Mouse (Mus musculus) brown adipose tissue, adult 24 weeks (tissue): ENCODE data around the gene Pax5. TPM values are rescaled to one million over a fixed set of nuclear protein-coding genes. Genes with fewer than 3 reads are reported as not detected.

ENCODE experiments used
- H3K27ac ChIP-seq: fragments of 200-500 bp; replicated peaks from 2 replicates; pipeline ENCODE4 v1.5.1; 2012; ENCODE audit warnings: low read depth, mild to moderate bottlenecking, low read length
- H3K4me1 ChIP-seq: fragments of 200-500 bp; 2 replicates; pipeline ENCODE4 v1.6.1; 2012; ENCODE audit warnings: low read length, mixed read lengths; ENCODE audit not compliant: control insufficient read depth, insufficient read depth, insufficient read length
- H3K4me3 ChIP-seq: fragments of 200-500 bp; 2 replicates; pipeline ENCODE4 v1.5.1; 2012; ENCODE audit warnings: low read depth, mild to moderate bottlenecking, low read length, moderate library complexity; ENCODE audit not compliant: insufficient read depth
- polyA plus RNA-seq: library from polyadenylated mRNA; stranded (reverse); fragments of >200 nt; gene quantifications from 2 replicates; pipeline ENCODE4 v1.2.4, GENCODE M21; 2012; ENCODE audit not compliant: missing spikeins, insufficient read depth, insufficient read length

The Pax5 gene
- polyA plus RNA-seq, 1 experiment = not detected

DNA sequence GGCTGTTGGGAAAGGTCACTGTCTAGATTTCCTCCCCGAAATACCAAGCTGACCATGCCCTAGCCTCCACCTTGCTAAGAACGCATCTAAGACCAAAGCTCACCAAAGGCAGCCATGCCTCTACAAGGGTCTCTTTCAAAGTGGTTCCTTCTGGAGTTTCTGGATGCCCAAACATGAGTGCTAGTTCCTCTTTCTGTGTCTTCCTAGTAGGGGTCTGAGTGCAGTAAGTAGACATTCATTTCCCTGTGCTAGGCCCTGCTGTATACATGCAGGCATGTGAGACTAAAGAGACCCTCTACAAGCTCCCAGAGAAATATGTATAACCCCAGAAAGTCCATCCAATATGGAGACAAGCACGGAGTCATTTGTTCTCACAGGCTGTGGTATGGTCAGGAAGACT is 97.9 kb downstream of the Pax5 start:
- H3K4me3 ChIP-seq = no peak overlapping the region
- no peaks in the 10 kb centered on the region for H3K4me1 ChIP-seq
- no peak overlapping the region for H3K27ac ChIP-seq

DNA sequence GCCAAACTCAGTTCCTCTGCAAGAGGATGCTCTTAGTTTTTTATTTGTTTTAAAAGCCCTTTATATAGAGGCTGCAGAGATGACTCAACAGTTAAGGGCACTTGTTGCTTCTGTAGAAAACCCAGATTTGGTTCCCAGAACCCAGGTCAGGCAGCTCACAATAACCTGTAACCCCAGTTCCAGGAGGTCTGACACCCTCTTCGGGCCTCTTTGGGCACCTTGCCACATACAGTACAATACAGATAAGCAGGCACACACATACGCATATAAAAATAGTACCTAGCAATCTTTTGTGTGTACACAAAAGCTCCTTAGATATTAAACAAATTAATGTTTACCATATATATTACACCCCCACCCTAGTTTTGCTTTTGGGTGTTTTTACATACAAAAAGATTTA is 104.8 kb downstream of the Pax5 start:
- Histone ChIP-seq H3K4me1 (no peaks in the 10 kb centered on the region), H3K27ac (no peak overlapping the region), H3K4me3 (no peak overlapping the region)

DNA sequence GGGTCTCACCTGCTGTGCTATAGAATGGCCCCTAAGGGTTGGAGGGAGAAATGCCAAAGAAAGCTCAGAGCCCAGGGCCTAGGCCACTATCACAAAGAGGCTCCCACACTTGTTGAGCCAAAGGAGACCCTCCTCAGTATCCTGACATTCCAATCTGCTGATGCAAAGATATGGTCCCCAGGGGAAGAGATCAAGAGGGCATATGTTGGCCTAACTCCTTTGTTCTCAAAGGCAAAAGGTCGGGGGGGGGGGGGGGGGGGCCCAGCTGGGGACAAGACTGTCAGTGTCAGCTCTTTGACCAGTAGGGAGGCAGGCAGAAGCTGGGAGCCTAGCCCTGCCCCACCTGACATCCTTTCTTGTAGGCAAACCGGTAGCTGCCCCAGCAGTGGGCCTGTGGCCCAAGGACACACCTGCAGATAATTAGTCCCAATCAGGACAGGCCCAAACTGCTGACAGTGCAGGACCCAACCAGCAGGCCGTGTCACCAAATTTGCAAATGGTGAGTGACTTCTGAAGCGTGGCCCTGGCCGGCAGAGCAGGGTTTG is 108.0 kb downstream of the Pax5 start:
- Histone ChIP-seq H3K27ac (no peak overlapping the region), H3K4me3 (no peak overlapping the region)

DNA sequence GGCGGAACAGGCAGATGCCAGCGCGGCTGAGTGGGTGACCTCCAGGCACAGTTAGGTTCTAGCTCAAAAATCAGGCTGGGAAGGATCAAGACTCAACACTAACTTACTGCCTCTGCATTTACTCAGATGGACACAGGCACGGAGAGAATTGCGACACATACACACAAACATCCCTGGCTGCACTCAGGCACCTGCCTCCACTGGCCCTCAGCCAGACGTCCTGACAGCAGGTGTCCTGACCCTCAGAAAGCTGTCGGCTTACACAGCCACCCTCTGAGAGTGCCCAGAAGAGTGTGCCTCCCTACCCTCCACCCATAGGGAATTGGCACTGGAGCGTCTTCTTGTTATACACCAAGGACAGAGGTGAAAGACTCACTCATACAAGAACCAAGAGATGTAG is 108.9 kb downstream of the Pax5 start:
- no peaks in the 10 kb centered on the region for H3K4me1 ChIP-seq

More for the DNA sequence above, 108.0 kb downstream of the Pax5 start:
- H3K4me1 ChIP-seq = no peaks in the 10 kb centered on the region

DNA sequence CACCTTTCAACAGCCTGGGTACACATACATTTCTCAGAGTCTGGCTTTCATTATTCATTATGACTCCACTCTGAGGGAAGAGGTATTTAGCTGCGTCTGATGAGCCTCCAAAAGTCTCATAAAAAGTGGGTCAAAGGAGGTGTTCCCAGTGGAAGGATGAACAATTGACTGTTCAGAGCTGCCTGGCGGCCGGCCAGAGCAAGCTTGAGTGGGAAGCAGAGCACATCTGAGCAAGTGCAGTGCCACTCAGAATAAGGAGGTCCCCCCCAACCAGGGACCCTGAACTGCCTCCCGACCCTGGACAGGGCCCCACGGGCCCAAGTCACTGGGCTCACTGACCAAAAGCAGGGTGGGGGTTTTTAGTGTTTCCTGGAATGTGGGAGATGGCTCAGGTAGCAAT is 109.4 kb downstream of the Pax5 start:
- Histone ChIP-seq H3K4me1 (no peaks in the 10 kb centered on the region), H3K4me3 (no peak overlapping the region), H3K27ac (no peak overlapping the region)

More for the DNA sequence above, 108.9 kb downstream of the Pax5 start:
- no peak overlapping the region for H3K4me3 ChIP-seq
- H3K27ac ChIP-seq = no peak overlapping the region

DNA sequence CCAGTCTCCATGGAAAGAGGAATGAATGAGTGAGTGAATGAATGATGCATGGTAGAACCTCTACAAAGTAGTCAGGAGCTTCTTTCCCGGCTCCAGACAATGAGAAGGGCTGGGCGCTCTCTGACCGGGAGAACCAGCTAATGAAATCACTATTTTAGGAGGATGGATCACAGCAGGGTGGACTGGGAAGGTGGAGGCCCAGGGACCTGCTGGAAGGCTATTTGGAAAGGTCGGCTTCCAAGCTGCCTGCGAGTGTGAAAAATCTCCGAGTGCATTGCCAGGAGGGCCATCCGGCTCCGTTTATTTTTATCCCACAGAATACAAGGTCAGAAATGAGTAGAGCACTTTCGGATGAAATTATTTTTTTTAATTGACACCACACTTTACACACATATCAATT is 112.3 kb downstream of the Pax5 start:
- no peak overlapping the region for H3K27ac ChIP-seq
- H3K4me1 ChIP-seq = no peaks in the 10 kb centered on the region

DNA sequence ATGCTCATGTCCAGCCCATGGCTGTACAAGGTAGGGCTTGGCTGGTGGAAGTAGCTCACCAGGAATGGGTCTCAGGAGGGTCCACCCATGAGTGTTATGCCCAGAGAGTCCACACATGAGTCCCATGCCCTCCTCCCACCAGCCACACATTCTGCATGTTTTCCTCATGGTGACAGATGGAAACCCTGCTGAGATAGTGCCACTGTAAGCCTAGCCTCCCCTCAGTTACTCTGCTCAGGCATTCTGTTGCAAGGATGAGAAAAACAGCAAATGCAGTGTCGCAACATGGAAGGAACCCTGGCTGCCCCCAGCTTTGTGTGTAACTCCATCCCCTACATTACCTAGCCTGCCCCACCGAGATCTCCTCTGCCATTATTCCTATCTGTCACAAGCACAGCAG is 117.2 kb downstream of the Pax5 start:
- no peak overlapping the region for H3K4me3 ChIP-seq
- no peaks in the 10 kb centered on the region for H3K4me1 ChIP-seq
- no peak overlapping the region for H3K27ac ChIP-seq

More for the DNA sequence above, 112.3 kb downstream of the Pax5 start:
- H3K4me3 ChIP-seq = no peak overlapping the region

DNA sequence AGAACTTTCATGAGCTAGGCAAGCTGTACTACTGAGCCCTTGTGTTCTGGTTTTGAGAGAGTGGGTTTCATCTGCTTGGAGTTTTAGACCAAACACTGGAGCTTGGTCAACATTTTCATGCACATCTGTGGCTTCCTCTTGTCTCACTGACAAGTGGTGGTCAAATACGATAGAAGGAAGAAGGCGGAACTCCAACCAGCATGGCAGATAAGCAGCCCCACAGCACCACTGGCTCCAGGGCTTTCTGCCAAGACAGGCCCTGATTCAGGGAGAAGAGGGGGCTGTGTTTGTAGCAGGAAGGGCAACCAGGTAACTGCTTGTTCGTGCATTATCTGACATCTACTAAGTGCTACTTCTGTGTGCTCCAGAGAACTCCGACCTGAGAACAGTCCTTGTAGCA is 127.6 kb downstream of the Pax5 start:
- Histone ChIP-seq H3K4me1 (no peaks in the 10 kb centered on the region), H3K4me3 (no peak overlapping the region), H3K27ac (no peak overlapping the region)

DNA sequence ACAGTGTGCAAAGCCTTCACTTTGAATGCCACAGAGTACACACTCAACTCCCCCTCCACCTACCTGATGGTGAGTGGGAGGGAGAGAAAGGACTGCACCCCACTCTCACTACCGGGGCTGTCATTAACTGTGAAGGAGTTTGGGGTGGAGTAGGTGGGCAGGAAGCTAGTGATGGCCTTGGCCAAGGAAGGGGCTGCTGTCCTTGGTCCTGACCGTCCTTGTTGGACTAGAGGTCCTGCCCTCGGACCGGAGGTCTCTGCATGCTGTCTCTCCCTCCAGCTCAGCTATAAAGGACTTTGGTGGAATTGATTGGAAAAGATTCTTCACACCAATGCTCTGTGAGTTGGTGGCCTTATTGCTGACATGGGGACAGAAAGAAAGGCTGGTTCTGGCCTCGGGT is 131.7 kb downstream of the Pax5 start:
- Histone ChIP-seq H3K4me3 (no peak overlapping the region), H3K27ac (no peak overlapping the region), H3K4me1 (0 out of 2 replicates have a peak, but pooled peaks cover 2% of the 10 kb centered on the region)

DNA sequence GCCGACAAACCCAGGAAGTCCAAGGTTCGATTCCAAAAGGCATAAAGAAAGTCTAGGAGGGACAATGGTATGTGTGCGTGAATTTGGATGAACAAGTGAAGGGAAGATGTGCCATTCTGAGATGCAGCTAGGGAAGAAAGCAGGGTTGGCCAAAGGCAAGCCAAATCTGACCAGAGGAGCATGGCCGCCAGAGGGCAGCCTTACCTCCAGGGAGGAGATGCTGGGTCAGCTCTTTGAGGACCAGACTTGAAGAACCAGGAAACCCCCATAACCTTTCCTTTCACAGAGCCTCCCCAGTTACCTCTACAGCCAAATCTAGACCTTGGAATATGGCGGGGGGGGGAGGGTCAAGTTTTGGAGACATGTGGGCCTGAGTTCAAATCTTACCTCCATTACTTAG is 133.0 kb downstream of the Pax5 start:
- H3K4me1 ChIP-seq = 0 out of 2 replicates have a peak, but pooled peaks cover 2% of the 10 kb centered on the region
- no peak overlapping the region for H3K27ac ChIP-seq
- no peak overlapping the region for H3K4me3 ChIP-seq

DNA sequence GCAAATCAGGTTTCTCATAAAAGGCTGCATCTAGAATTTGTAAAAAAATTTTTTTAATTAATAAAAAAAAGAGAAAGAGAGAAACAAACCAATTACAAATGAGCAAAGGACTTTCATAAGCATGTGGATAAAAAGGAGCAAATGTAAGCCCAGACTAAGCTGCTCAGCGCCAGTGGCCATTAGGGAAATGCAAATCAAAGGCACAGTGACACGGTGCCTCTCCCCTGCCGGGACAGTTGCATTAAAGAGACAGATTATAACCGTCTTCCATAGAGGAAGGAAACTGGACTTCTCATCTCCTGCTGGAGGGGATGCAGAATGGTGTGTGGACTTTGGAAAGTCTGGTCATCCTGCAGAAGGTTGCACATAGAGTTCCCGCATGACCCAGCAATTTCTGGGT is 133.5 kb downstream of the Pax5 start:
- no peak overlapping the region for H3K4me3 ChIP-seq
- 0 out of 2 replicates have a peak, but pooled peaks cover 2% of the 10 kb centered on the region for H3K4me1 ChIP-seq
- H3K27ac ChIP-seq = no peak overlapping the region

DNA sequence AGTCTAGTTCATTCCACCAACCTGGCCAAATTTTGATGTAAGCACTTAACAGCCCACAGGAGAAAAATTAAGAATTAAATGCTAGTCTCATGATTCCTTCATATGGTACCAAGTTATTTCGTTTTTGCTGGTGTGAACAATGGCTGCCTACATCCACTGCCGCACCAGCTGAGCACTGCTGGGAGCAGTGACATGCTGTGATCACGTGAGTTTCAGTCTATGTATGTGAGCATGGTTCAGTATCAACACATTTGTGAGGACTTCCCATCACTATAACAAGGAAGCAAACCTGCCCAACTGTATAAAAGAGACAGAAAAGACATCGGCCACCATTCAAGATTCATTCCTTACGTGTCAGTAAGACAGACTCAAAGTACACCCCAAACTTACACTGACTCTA is 137.3 kb downstream of the Pax5 start:
- Histone ChIP-seq H3K27ac (no peak overlapping the region), H3K4me3 (no peak overlapping the region), H3K4me1 (0 out of 2 replicates have a peak, but pooled peaks cover 2% of the 10 kb centered on the region)

DNA sequence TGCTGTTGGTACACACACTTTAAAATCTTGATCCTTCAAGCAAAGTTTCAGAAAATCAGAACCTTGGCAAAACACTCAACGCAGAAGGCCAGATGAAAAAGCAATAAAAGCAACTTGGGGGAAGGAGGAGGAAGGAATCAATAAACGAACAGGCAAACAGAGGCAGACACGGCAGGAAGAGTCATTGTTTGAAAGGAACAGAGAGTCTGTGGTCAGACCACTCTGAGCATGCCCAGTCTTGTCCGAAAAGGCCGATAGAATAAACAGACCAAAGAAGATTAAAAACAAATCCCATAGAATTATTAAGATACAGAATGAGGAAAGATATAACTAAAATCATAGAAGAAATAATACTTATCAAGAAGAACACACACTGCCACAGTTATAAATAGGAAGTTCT is 137.9 kb downstream of the Pax5 start:
- H3K4me1 ChIP-seq = 0 out of 2 replicates have a peak, but pooled peaks cover 2% of the 10 kb centered on the region
- no peak overlapping the region for H3K4me3 ChIP-seq
- no peak overlapping the region for H3K27ac ChIP-seq

DNA sequence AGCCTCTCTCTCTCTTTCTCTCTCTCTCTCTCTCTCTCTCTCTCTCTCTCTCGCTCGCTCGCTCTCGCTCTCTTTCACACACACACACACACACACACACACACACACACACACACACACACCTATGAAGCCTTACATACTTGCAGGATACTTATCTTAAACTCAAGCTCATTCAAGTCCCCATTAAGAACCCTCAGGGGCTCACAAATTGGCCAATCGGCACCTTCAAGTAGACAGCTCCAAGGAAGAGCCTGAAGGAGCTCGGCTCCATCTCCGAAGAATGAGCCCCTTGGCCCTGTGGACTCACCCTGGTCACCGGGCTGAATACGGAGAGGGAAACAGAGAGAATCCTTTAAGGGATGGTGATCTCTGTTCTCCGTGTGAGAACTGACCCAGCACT is 141.1 kb downstream of the Pax5 start:
- Histone ChIP-seq H3K27ac (no peak overlapping the region), H3K4me3 (no peak overlapping the region), H3K4me1 (0 out of 2 replicates have a peak, but pooled peaks cover 2% of the 10 kb centered on the region)

DNA sequence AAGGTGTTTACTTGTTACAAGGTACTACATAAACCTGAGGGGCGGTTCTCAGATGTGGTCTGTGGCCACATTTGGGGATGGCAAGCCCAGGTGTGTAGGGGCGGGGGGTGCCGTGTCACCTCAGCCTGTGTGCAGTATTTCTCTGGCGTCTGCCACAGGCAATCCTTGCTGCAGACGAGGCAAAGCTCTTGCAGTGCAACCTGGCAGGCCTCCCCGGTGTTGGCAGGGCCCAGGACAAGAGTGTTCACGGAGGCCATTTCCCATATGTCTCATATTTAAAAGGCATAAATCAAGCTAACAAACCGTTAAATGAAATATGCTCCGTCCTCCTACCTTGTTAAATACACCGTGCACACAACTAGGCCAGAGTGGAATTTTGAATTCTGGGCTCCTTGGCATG is 141.6 kb downstream of the Pax5 start:
- no peaks in the 10 kb centered on the region for H3K4me1 ChIP-seq
- H3K27ac ChIP-seq = no peak overlapping the region
- no peak overlapping the region for H3K4me3 ChIP-seq

DNA sequence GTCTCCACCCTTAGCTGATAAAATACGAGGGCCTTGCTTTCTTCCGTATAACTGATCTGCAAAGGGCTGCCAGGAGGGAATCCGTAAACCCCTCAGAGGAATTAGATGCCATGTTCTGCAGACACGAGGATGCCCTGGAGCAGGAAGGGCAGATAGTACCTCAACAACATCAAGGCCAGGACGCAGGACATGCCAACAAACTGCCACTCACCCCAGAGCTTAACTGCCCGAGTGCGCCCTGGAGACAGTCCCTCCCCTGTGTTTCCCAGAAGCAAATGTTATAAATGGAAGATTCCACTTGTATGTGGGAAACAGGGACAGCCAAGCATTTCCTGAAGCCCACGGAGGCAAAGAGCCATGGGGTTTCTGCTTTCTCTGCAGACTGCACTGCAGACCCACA is 143.9 kb downstream of the Pax5 start:
- no peaks in the 10 kb centered on the region for H3K4me1 ChIP-seq
- H3K4me3 ChIP-seq = no peak overlapping the region
- H3K27ac ChIP-seq = no peak overlapping the region
